Mouse (Mus musculus) cerebellum, postnatal 4 days (tissue): Measurements from ENCODE around the gene Ctsr.
"Not testable (repeated sequence)": the region's sequence is repeated elsewhere in the genome, so short reads cannot be mapped to it uniquely, and the experiment has no call there.

Experiments
- DNase-seq, 2 experiments: peaks; one replicate each; pipeline ENCODE4 v3.0.0; 2022; ENCODE audit warnings: low spot score in 2 of 2, mixed read lengths in 1 of 2

Ctsr gene

GRCm38 (mm10) chr13:61164156-61164555, at the start of gene Ctsr:
TSS of gene Ctsr (minus strand) at chr13:61164256.
- no peak for DNase-seq

- DNase-seq = no peak
These were observed 39.3 kb upstream of the Ctsr start, which contains the start of gene Cts6 for GRCm38 (mm10) chr13:61203310-61203709. TSS of gene Cts6 (minus strand) at chr13:61203410.

- DNase-seq = not testable (repeated sequence)
These were observed 21.3 kb upstream of the Ctsr start for GRCm38 (mm10) chr13:61185151-61185933.

- DNase-seq = no peak
These were observed 566 bp upstream of the Ctsr start for GRCm38 (mm10) chr13:61164622-61165021.
